Mouse (Mus musculus) adrenal gland (tissue): ENCODE data around the gene Mindy1.

Experiments
- intact Hi-C: fragments of 180-260 bp; cut with DNase I; formaldehyde crosslinking; loops from one replicate; pipeline ENCODE4 v1.15.1; 2025
- long read RNA-seq, 2 experiments: library from polyadenylated mRNA; unstranded; transcript quantifications; one replicate each; pipeline ENCODE4 v2.0.0; 2020; ENCODE audit warnings: borderline replicate concordance in 1 of 2; ENCODE audit not compliant: insufficient replicate concordance in 1 of 2

Gene Mindy1
- long read RNA-seq, experiment 1, transcript Mindy1-201 (10 exons, 2,800 nt): minor isoform, 5 of 42 reads
- long read RNA-seq, experiment 1, transcript Mindy1-202 (10 exons, 2,827 nt): major isoform, 19 of 42 reads
- long read RNA-seq, experiment 1, partial matches to known transcripts: 10 of 42 reads
- long read RNA-seq, experiment 1, other reads (novel, unspliced or antisense): 6 of 42 reads
- long read RNA-seq, experiment 2, transcript Mindy1-202 (10 exons, 2,827 nt): major isoform, 28 of 50 reads
- long read RNA-seq, experiment 2, transcript Mindy1-205 (4 exons, 1,553 nt): minor isoform, 5 of 50 reads
- long read RNA-seq, experiment 2, partial matches to known transcripts: 12 of 50 reads
- long read RNA-seq, experiment 2, other reads (novel, unspliced or antisense): 3 of 50 reads

- intact Hi-C loops: no loop called here
These were observed at the start of gene Mindy1, which contains the start of gene Prune1 for GRCm38 (mm10) chr3:95281216-95282126. Gene Mindy1 (plus strand): TSS chr3:95281345. Gene Prune1 (minus strand): TSS chr3:95282076.

- intact Hi-C loops: loop anchor here (5.0 kb wide), 1 partner anchor 35 kb away; no protein-coding TSS in a partner anchor
These were observed 48.4 kb upstream of the Mindy1 start for GRCm38 (mm10) chr3:95232771-95233170.

- intact Hi-C loops: loop anchor here (5.0 kb wide), 1 partner anchor 34 kb away; no protein-coding TSS in a partner anchor
These were observed 47.7 kb upstream of the Mindy1 start for GRCm38 (mm10) chr3:95233303-95233980.

GRCm38 (mm10) chr3:95235386-95236301, 45.5 kb upstream of the Mindy1 start:
- intact Hi-C loops: no loop called here

- intact Hi-C loops: no loop called here
These were observed 43.5 kb upstream of the Mindy1 start for GRCm38 (mm10) chr3:95237541-95238099.

GRCm38 (mm10) chr3:95239022-95239421, 42.1 kb upstream of the Mindy1 start:
- intact Hi-C loops: no loop called here

GRCm38 (mm10) chr3:95239971-95240370, 41.2 kb upstream of the Mindy1 start:
- intact Hi-C loops: no loop called here

GRCm38 (mm10) chr3:95240900-95241299, 40.2 kb upstream of the Mindy1 start:
- intact Hi-C loops: no loop called here

- intact Hi-C loops: no loop called here
These were observed 39.6 kb upstream of the Mindy1 start, which contains the start of gene Gm128 for GRCm38 (mm10) chr3:95241498-95241897. Gene Gm128 (minus strand): TSS chr3:95241598.

- intact Hi-C loops: no loop called here
These were observed 38.1 kb upstream of the Mindy1 start for GRCm38 (mm10) chr3:95243086-95243485.

GRCm38 (mm10) chr3:95246465-95247231, 34.5 kb upstream of the Mindy1 start:
- intact Hi-C loops: no loop called here

GRCm38 (mm10) chr3:95247660-95248336, 33.3 kb upstream of the Mindy1 start:
- intact Hi-C loops: no loop called here

GRCm38 (mm10) chr3:95250361-95250760, 30.8 kb upstream of the Mindy1 start:
- intact Hi-C loops: no loop called here

GRCm38 (mm10) chr3:95250783-95251424, 30.2 kb upstream of the Mindy1 start, which contains the start of gene Bnipl:
Gene Bnipl (minus strand): TSS chr3:95251193.
- intact Hi-C loops: no loop called here

- intact Hi-C loops: no loop called here
These were observed 24.2 kb upstream of the Mindy1 start for GRCm38 (mm10) chr3:95256931-95257330.

GRCm38 (mm10) chr3:95261975-95262374, 19.2 kb upstream of the Mindy1 start:
- intact Hi-C loops: loop anchor here (10.0 kb wide), 1 partner anchor 47 kb away; the partner anchor contains the start of gene Gabpb2

- intact Hi-C loops: loop anchor here (10.0 kb wide), 1 partner anchor 48 kb away; the partner anchor contains the start of gene Gabpb2
These were observed 17.9 kb upstream of the Mindy1 start for GRCm38 (mm10) chr3:95263089-95263739.
